Mouse (Mus musculus) megakaryocyte, embryonic 14.5 days (primary cell): ENCODE results near the gene Vmn2r35. TPM values are rescaled to one million over a fixed set of nuclear protein-coding genes. Genes with fewer than 3 reads are reported as not detected.
"Not testable (repeated sequence)": the region's sequence is repeated elsewhere in the genome, so short reads cannot be mapped to it uniquely, and the experiment has no call there.

Experiments
- H3K27me3 ChIP-seq: replicated peaks from 2 replicates; pipeline ENCODE3; 2012; ENCODE audit warnings: inconsistent platforms
- H3K36me3 ChIP-seq: replicated peaks from 2 replicates; pipeline ENCODE3; 2012; ENCODE audit warnings: low read length, inconsistent platforms, mixed read lengths
- H3K4me1 ChIP-seq: 2 replicates; pipeline ENCODE4 v1.6.1; 2012; ENCODE audit warnings: inconsistent platforms
- H3K4me3 ChIP-seq: replicated peaks from 2 replicates; pipeline ENCODE3; 2012; ENCODE audit warnings: moderate library complexity, mild to moderate bottlenecking, inconsistent platforms
- H3K9me3 ChIP-seq: 2 replicates; pipeline ENCODE4 v1.6.1; 2012; ENCODE audit warnings: inconsistent platforms
- polyA plus RNA-seq: library from polyadenylated mRNA; stranded (reverse); fragments of >175 nt; gene quantifications from 2 replicates; pipeline ENCODE4 v1.2.3, GENCODE M21; 2012; ENCODE audit warnings: low replicate concordance; ENCODE audit not compliant: insufficient read depth

The Vmn2r35 gene
- polyA plus RNA-seq, result not detected in 2 replicates

GRCm38 (mm10) chr7:7819767-7820166 lies at the start of gene Vmn2r35:
TSS of gene Vmn2r35 (minus strand) at chr7:7819867.
- not testable (repeated sequence) for H3K9me3 ChIP-seq, H3K36me3 ChIP-seq, H3K27me3 ChIP-seq, H3K4me1 ChIP-seq, H3K4me3 ChIP-seq

- H3K4me3 ChIP-seq, result not testable (repeated sequence)
Measured at GRCm38 (mm10) chr7:7794196-7794595, 25.5 kb downstream of the Vmn2r35 start.

More at GRCm38 (mm10) chr7:7794196-7794595, 25.5 kb downstream of the Vmn2r35 start:
- not testable (repeated sequence) for H3K27me3 ChIP-seq, H3K4me1 ChIP-seq, H3K9me3 ChIP-seq, H3K36me3 ChIP-seq

Other genes with a start within 250 kb of the Vmn2r35 start
- gene Vmn2r34, start 130.4 kb downstream of the Vmn2r35 start, polyA plus RNA-seq, result not detected in 2 replicates
- not detected in 2 replicates for gene Vmn2r36, start 82.6 kb upstream of the Vmn2r35 start, polyA plus RNA-seq